Mouse (Mus musculus) intestine, embryonic 16.5 days (tissue): ENCODE measurements at regions not wholly inside any gene's neighbourhood (a gene's known extent, or its start where the extent isn't known, plus 50 kb on each side); places are given as distances from the start of the nearest gene placed in this dataset.

Experiments
- ATAC-seq: fragments of 200-750 bp; cut with Nextera tagmentation; 2 replicates; pipeline ENCODE4 v1.8.0; 2017; ENCODE audit warnings: moderate TSS enrichment, moderate library complexity
- H3K27ac ChIP-seq: fragments of 300-500 bp; sonication (generic); 2 replicates; pipeline ENCODE4 v1.5.1; 2014; ENCODE audit warnings: mild to moderate bottlenecking, low read length
- H3K27me3 ChIP-seq: fragments of 300-500 bp; sonication (generic); replicated peaks from 2 replicates; pipeline ENCODE4 v1.6.1; 2014; ENCODE audit warnings: low read length, control low read depth, mixed read lengths; ENCODE audit not compliant: control insufficient read depth, insufficient read depth
- H3K36me3 ChIP-seq: fragments of 300-500 bp; sonication (generic); 2 replicates; pipeline ENCODE4 v1.6.1; 2014; ENCODE audit warnings: low read length, control low read depth; ENCODE audit not compliant: control insufficient read depth, insufficient read depth
- H3K4me1 ChIP-seq: fragments of 300-500 bp; sonication (generic); 2 replicates; pipeline ENCODE4 v1.6.1; 2014; ENCODE audit warnings: low read length, control low read depth, mixed read lengths; ENCODE audit not compliant: control insufficient read depth, insufficient read depth
- H3K4me2 ChIP-seq: fragments of 300-500 bp; sonication (generic); 2 replicates; pipeline ENCODE4 v1.6.1; 2014; ENCODE audit warnings: low read depth, low read length, control low read depth
- H3K4me3 ChIP-seq: fragments of 300-500 bp; sonication (generic); 2 replicates; pipeline ENCODE4 v1.5.1; 2014; ENCODE audit warnings: mild to moderate bottlenecking, low read length
- H3K9ac ChIP-seq: fragments of 300-500 bp; sonication (generic); 2 replicates; pipeline ENCODE4 v1.6.1; 2014; ENCODE audit warnings: low read depth, low read length
- H3K9me3 ChIP-seq: fragments of 300-500 bp; sonication (generic); 2 replicates; pipeline ENCODE4 v1.6.1; 2016; ENCODE audit warnings: low read length, control low read depth; ENCODE audit not compliant: control insufficient read depth
- WGBS: fragments of 180-500 bp; shearing (Covaris S2); extraction: QIAGEN DNeasy Blood & Tissue Kit; methylation state at CpG from one replicate; pipeline ENCODE4 v1.1.7; 2014; 5-methylcytosine and 5-hydroxymethylcytosine counted together

DNA sequence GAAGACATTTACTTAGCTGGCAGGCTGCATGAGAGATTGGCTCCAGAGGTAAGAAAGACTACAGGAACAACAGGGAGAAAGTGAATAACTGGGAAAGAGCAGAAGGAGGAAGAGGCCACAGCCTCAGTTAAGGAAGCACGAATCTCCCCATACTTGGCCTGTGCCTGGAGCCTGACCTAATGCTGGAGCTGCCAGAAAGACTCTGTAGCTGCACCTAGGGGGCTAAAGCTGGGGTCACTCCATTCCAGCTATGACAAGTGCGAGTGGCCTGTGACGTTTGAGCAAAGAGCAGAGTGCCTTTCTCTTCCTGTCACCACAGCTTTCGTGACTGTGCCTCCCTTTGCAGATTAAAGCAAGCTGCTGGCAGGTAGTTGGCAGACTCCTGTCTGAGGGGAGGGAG lies 250.6 kb downstream of the Bcl11a start:
- no peak overlapping the region for H3K9ac ChIP-seq
- no peak for ATAC-seq
- H3K27ac ChIP-seq: no peak overlapping the region
- no peak overlapping the region for H3K4me3 ChIP-seq
- H3K4me1 ChIP-seq: no peaks in the 10 kb centered on the region
- no peaks in the 10 kb centered on the region for H3K27me3 ChIP-seq
- H3K4me2 ChIP-seq: no peak overlapping the region
- H3K36me3 ChIP-seq: no peaks in the 10 kb centered on the region
- H3K9me3 ChIP-seq: no peaks in the 10 kb centered on the region
- 63% methylated on average over 4 of the region's 4 CpGs for WGBS

DNA sequence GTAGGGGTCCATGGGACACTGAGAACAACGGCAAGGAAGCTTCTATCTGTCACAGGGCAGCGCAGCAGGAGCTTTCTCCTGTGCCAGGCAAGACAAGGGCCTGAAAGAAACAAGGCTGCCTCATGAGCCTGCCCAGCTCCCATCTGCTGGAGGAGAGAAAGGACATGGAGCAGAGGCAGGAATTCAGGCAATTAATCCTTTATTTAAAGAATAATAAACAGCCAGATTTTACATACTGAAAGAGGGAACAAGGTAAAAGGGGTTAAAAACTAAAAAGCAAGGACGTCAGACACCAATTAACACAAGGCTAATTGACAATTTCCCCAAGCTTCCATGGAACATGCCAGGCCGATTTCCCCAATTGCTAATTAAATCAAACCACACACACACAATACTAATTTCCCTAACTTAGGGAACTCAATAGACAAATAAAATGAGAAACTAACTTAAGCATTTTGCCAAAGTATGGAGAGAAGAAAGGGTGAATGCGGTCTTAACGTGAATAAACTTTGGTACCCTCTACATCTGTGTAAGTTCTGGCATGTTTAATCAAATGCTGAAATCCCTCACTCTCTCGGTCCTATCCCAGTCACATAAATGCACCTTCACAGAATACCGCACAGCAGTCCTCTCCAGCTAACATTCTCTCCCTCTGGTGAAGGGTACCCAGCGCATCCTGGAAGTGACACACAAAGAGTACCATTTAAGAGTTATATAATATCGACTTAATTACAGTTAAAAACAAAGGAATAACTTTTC lies 252.7 kb downstream of the Bcl11a start:
- H3K4me3 ChIP-seq: no peak overlapping the region
- WGBS: 81% methylated on average over 10 of the region's 10 CpGs
- H3K27ac ChIP-seq: no peak overlapping the region
- no peak overlapping the region for H3K9ac ChIP-seq
- no peaks in the 10 kb centered on the region for H3K27me3 ChIP-seq
- no peak for ATAC-seq
- H3K36me3 ChIP-seq: no peaks in the 10 kb centered on the region
- no peaks in the 10 kb centered on the region for H3K4me1 ChIP-seq
- no peak overlapping the region for H3K4me2 ChIP-seq
- no peaks in the 10 kb centered on the region for H3K9me3 ChIP-seq

DNA sequence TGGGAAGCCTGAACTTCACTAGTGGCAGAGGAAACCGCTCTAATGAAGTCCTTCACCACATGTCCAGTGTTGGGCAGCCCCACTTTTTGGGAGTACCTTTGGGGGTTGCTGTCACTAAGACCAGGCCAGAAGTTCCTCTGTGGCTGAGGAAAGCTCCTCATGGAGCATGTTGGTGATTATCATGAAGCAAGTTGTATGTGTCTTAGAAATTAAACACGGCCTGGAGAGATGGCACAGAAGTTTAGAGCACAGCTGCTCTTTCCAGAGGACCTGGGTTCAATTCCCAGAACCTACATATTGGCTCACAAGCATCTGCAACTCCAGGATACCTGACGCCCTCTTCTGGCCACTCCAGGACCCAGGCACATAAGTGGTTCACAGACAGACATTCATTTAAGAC lies 254.4 kb downstream of the Bcl11a start:
- ATAC-seq: no peak
- H3K9me3 ChIP-seq: no peaks in the 10 kb centered on the region
- H3K27ac ChIP-seq: no peak overlapping the region
- no peak overlapping the region for H3K4me2 ChIP-seq
- no peaks in the 10 kb centered on the region for H3K27me3 ChIP-seq
- no peak overlapping the region for H3K4me3 ChIP-seq
- 85% methylated on average over 3 of the region's 3 CpGs for WGBS
- no peaks in the 10 kb centered on the region for H3K4me1 ChIP-seq
- H3K36me3 ChIP-seq: no peaks in the 10 kb centered on the region
- H3K9ac ChIP-seq: no peak overlapping the region

DNA sequence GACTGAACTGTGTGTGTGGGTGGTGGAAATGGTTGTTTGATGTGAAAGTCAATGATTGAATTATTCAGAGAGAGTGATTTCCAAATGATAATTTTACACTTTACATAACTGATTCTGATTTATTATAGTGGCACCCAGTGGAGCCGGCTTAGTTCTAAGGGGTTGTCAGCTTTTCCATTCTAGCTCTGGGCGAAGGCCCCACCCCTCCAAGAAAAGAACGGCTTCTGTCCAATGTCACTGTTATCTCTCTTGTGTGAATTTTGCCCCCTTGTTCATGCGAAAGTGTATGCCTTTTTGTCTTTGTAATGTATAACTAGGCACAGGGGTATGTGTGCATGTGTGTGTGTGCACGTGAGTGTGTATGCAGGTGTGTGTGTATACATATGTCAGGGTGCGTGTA lies 255.3 kb downstream of the Bcl11a start:
- WGBS: 78% methylated on average over 6 of the region's 6 CpGs
- H3K4me1 ChIP-seq: no peaks in the 10 kb centered on the region; the same call in 1 of the 2 replicates
- no peaks in the 10 kb centered on the region for H3K9me3 ChIP-seq
- no peak overlapping the region for H3K4me2 ChIP-seq
- H3K9ac ChIP-seq: no peak overlapping the region
- no peak overlapping the region for H3K27ac ChIP-seq
- H3K36me3 ChIP-seq: no peaks in the 10 kb centered on the region
- no peak for ATAC-seq
- no peak overlapping the region for H3K4me3 ChIP-seq
- H3K27me3 ChIP-seq: no peaks in the 10 kb centered on the region

DNA sequence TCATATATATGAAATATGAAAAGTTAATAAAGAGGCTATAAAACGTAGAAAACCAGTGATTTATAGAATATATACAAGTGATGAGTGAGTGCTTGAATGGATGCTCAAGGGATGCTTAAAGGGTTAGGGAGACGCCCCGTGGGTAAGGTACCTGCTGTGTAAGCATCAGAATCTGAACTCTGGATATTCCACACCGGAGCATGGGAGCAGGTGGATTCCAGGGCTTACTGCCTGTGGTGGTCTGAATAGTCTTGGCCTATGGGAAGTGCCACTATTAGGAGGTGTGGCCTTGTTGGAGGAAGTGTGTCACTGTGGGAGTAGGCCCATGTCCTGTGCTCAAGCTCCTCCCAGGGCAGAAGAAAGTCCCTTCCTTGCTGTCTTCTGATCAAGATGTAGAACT lies 257.4 kb downstream of the Bcl11a start:
- Histone ChIP-seq H3K9ac (no peak overlapping the region), H3K9me3 (no peaks in the 10 kb centered on the region), H3K36me3 (no peaks in the 10 kb centered on the region), H3K27ac (no peak overlapping the region), H3K4me3 (no peak overlapping the region), H3K27me3 (no peaks in the 10 kb centered on the region), H3K4me2 (no peak overlapping the region), H3K4me1 (no peaks in the 10 kb centered on the region; the same call in 1 of the 2 replicates)
- 91% methylated on average over 4 of the region's 4 CpGs for WGBS
- ATAC-seq: no peak

DNA sequence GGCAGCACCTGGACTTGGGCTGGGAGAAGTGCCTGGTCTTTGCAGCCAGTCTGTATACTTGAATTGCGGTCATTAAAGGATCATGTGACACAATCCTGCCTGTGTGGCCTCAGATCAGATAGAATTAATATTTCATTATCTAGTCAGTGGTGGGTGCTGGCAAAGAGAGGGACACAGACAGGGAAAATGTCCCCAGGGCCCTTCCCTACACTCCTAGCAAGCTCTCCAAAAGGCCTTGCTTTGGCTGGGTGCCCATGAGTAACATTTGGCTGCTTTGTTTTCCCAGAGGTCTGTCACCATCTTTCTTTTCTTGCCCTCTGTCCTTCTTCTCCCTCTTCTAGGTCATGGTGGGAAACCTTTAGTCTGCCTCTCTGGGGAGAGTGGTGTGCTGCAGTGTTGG lies 260.3 kb downstream of the Bcl11a start:
- WGBS: 76% methylated on average over 1 of the region's 1 CpGs
- no peak; the same call in 1 of the 2 replicates for ATAC-seq

DNA sequence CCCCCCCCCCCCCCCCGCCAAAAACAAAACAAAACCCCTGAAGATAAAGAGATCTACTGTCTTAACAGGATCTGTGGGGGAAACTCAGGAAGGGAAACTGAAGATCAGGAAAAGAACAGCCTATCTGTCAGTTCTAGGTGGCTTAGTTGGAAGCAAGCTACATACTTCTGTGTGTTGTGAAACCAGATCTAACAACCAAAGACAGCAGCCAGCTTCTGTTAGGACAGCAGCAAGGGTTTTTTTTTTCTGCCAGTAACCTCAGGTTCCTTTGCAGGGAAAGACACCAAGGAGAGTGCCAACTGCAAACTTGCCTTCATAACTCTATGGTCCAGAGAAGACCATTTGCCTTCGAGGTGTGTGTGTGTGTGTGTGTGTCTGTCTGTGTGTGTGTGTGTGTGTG lies 261.2 kb downstream of the Bcl11a start:
- Histone ChIP-seq H3K27ac (no peak overlapping the region), H3K27me3 (no peaks in the 10 kb centered on the region), H3K9ac (no peak overlapping the region), H3K36me3 (no peaks in the 10 kb centered on the region), H3K4me2 (no peak overlapping the region), H3K4me3 (no peak overlapping the region), H3K4me1 (no peaks in the 10 kb centered on the region; the same call in 1 of the 2 replicates), H3K9me3 (no peaks in the 10 kb centered on the region)
- 74% methylated on average over 1 of the region's 2 CpGs for WGBS
- ATAC-seq: no peak

More for the DNA sequence above, 260.3 kb downstream of the Bcl11a start:
- Histone ChIP-seq H3K4me1 (no peaks in the 10 kb centered on the region; the same call in 1 of the 2 replicates), H3K9ac (no peak overlapping the region), H3K36me3 (no peaks in the 10 kb centered on the region), H3K27ac (no peak overlapping the region), H3K4me2 (no peak overlapping the region), H3K9me3 (no peaks in the 10 kb centered on the region), H3K27me3 (no peaks in the 10 kb centered on the region), H3K4me3 (no peak overlapping the region)

DNA sequence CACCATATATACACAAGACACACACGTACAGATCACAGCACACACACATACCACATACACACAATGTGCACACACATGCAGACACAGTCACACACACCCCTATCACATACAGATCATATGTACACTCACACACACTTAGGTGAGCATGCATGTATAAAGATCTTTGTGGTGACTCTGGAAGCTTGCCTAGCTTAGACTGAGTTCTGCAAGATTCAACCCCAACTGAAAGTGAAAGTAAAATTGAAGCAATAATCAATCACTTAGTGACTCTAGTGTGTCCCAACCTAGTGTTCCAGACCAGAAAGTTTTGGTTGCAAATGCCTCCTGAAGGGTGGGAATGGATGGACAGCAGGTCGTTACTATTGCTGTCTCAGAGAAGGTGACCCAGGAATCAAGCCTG lies 262.8 kb downstream of the Bcl11a start:
- Histone ChIP-seq H3K9ac (no peak overlapping the region), H3K4me1 (no peaks in the 10 kb centered on the region; the same call in 1 of the 2 replicates), H3K36me3 (no peaks in the 10 kb centered on the region), H3K4me3 (no peak overlapping the region), H3K4me2 (no peak overlapping the region), H3K9me3 (no peaks in the 10 kb centered on the region), H3K27me3 (no peaks in the 10 kb centered on the region), H3K27ac (no peak overlapping the region)
- WGBS: 79% methylated on average over 2 of the region's 2 CpGs
- no peak for ATAC-seq

DNA sequence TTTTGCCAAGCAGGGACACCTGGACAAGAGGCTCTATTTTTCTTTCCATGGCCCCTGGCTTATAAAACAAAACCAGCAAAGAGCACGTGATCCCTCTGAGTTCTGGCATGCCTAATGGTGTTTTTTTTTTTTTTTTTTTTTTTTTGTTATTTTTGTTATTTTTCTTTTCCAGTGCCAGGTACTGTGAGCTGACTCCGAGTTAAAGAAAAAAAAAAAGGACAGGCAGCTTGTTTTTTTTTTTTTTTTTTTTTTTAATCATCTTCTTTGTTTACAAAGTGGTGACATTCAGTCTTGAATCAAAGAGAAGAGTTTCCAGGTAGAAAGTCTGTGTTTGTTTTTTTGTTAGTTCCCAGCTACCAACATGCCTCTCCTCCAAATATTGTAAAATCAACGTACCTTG lies 263.8 kb downstream of the Bcl11a start:
- H3K9ac ChIP-seq: no peak overlapping the region
- H3K36me3 ChIP-seq: no peaks in the 10 kb centered on the region
- no peak overlapping the region for H3K4me2 ChIP-seq
- H3K4me1 ChIP-seq: no peaks in the 10 kb centered on the region; the same call in 1 of the 2 replicates
- no peak overlapping the region for H3K4me3 ChIP-seq
- ATAC-seq: no peak
- H3K27ac ChIP-seq: no peak overlapping the region
- no peaks in the 10 kb centered on the region for H3K9me3 ChIP-seq
- 81% methylated on average over 3 of the region's 3 CpGs for WGBS
- no peaks in the 10 kb centered on the region for H3K27me3 ChIP-seq

DNA sequence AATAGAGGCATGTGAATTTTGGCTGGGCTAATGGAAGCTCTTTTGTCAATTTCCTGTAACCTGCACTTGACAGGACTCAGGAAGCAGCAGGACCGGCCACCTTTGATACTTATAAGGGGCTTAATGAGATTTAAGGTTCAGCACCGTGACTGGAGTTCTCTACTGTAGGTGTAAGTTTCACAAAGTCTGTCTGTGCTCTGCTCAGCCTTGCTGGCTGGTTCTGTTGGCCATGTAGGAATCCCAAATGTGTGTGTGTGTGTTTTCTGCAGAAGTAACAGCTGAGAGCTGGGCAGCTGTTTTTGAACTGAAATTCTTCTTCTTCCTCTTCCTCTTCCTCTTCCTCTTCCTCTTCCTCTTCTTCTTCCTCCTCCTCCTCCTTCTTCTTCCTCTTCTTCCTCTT lies 264.3 kb downstream of the Bcl11a start:
- no peak overlapping the region for H3K9ac ChIP-seq
- no peaks in the 10 kb centered on the region for H3K36me3 ChIP-seq
- no peaks in the 10 kb centered on the region for H3K9me3 ChIP-seq
- no peak overlapping the region for H3K4me2 ChIP-seq
- H3K27ac ChIP-seq: no peak overlapping the region
- no peaks in the 10 kb centered on the region; the same call in 1 of the 2 replicates for H3K4me1 ChIP-seq
- WGBS: 36% methylated on average over 2 of the region's 2 CpGs
- H3K4me3 ChIP-seq: no peak overlapping the region
- no peak for ATAC-seq
- H3K27me3 ChIP-seq: no peaks in the 10 kb centered on the region
